14 mouse cellular contexts compared by ENCODE assay signal in the genomic region with DNA sequence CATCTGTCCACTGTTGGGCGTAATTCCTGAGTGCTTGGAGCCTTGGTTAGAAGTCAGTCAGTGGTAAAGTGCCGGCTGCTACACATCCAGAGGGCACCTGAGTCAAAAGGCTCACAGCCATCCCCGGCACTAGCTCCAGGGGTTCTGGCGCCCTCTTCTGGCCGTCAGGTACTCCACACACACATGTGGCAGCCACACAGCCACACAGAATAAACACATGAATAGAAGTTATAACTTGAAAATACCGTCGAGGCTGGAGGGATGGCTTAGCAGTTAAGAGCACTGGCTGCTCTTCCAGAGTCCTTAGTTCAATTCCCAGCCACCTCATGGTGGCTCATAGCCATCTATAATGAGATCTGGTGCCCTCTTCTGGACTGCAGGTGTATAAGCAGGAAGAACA. TPM values are rescaled to one million over a fixed set of nuclear protein-coding genes. Genes with fewer than 3 reads are reported as not detected.
DNase-seq lines count a peak whose midpoint lies in the region; ATAC-seq and TF ChIP-seq lines count a peak whose summit lies in the region.
"Had no signal": no experiment of that assay in that cellular context is flagged by ENCODE, and none has a peak within 500 bp of the region (broad histone marks: within the 10 kb centered on the region; RNA-seq: fewer than 3 reads in every experiment).

No protein-coding gene starts in this region.

- no peaks in the 10 kb centered on the region for H3K9me3 ChIP-seq in forebrain, postnatal 0 days (ENCODE audit: low read length)
- H3K9me3 ChIP-seq in forebrain, embryonic 10.5 days: peaks cover 9% of the 10 kb centered on the region
- 0 out of 2 replicates have a peak, but pooled peaks cover 6% of the 10 kb centered on the region for H3K9me3 ChIP-seq in lung, embryonic 14.5 days (ENCODE audit: low read depth, low read length)
- H3K9me3 ChIP-seq: neural tube, embryonic 15.5 days had no signal

- intact Hi-C loops in left cerebral cortex, postnatal 4 days (cut with DNase I): no loop called here

- H3K27ac ChIP-seq in forebrain, postnatal 0 days (ENCODE audit: low read depth, low read length): no peak overlapping the region
- H3K27ac ChIP-seq in forebrain, embryonic 10.5 days: no peak overlapping the region
- no peak overlapping the region for H3K27ac ChIP-seq in lung, embryonic 14.5 days (ENCODE audit: low read depth)
- H3K27ac ChIP-seq: midbrain, embryonic 13.5 days; neural tube, embryonic 15.5 days had no signal

- no peak overlapping the region for H3K4me2 ChIP-seq in forebrain, postnatal 0 days (ENCODE audit: low read depth)
- no peak overlapping the region for H3K4me2 ChIP-seq in lung, embryonic 14.5 days
- H3K4me2 ChIP-seq: midbrain, embryonic 13.5 days; neural tube, embryonic 15.5 days had no signal

- CTCF ChIA-PET in Patski (lab: Charles Lee): interaction anchor here (0.9 to 2.2 kb wide), 6 partner anchors 9 to 59 kb away, joined by 5 to 8 read pairs (median 6); no protein-coding TSS in a partner anchor

- 53% methylated on average over 7 of the region's 7 CpGs for WGBS in forebrain, postnatal 0 days
- WGBS in forebrain, embryonic 10.5 days: 52% methylated on average over 7 of the region's 7 CpGs
- 49% methylated on average over 7 of the region's 7 CpGs for WGBS in lung, embryonic 14.5 days

- POLR2A ChIA-PET in Patski (lab: Charles Lee): no interaction called here

- H3K27me3 ChIP-seq in forebrain, postnatal 0 days (ENCODE audit: insufficient read depth, low read length): no peaks in the 10 kb centered on the region
- no peaks in the 10 kb centered on the region for H3K27me3 ChIP-seq in forebrain, embryonic 10.5 days (ENCODE audit: poor library complexity, severe bottlenecking)
- H3K27me3 ChIP-seq in lung, embryonic 14.5 days (ENCODE audit: insufficient read depth, low read length): no peaks in the 10 kb centered on the region
- H3K27me3 ChIP-seq in Patski: no peaks in the 10 kb centered on the region
- H3K27me3 ChIP-seq: midbrain, embryonic 13.5 days; neural tube, embryonic 15.5 days had no signal

- H3K4me1 ChIP-seq in forebrain, postnatal 0 days (ENCODE audit: insufficient read depth): no peaks in the 10 kb centered on the region
- H3K4me1 ChIP-seq in forebrain, embryonic 10.5 days: no peaks in the 10 kb centered on the region
- H3K4me1 ChIP-seq in lung, embryonic 14.5 days (ENCODE audit: insufficient read depth): peaks cover 11% of the 10 kb centered on the region; the same call in 1 of the 2 replicates
- H3K4me1 ChIP-seq: midbrain, embryonic 13.5 days; neural tube, embryonic 15.5 days had no signal

- no peak overlapping the region for H3K4me3 ChIP-seq in forebrain, postnatal 0 days (ENCODE audit: low read depth, low read length)
- H3K4me3 ChIP-seq in forebrain, embryonic 10.5 days: no peak overlapping the region
- no peak overlapping the region for H3K4me3 ChIP-seq in lung, embryonic 14.5 days (ENCODE audit: low read depth, low read length)
- H3K4me3 ChIP-seq: midbrain, embryonic 13.5 days; neural tube, embryonic 15.5 days had no signal

- peak; percentile 32 for TF ChIP-seq CTCF in forebrain, postnatal 0 days (IDR thresholded peaks at IDR 0.05; ENCODE audit: low read depth)
- TF ChIP-seq CTCF in lung, embryonic 14.5 days (IDR thresholded peaks at IDR 0.05; ENCODE audit: low read depth): peak; percentile 46; the same call in 1 of the 2 replicates
- peak; percentile 69 for TF ChIP-seq CTCF in Patski (IDR thresholded peaks at IDR 0.05)

- no peak overlapping the region for H3K9ac ChIP-seq in forebrain, postnatal 0 days
- H3K9ac ChIP-seq in lung, embryonic 14.5 days: no peak overlapping the region
- H3K9ac ChIP-seq: midbrain, embryonic 13.5 days; neural tube, embryonic 15.5 days had no signal

- no peak for DNase-seq in forebrain, postnatal 0 days
- DNase-seq in forebrain, embryonic 10.5 days (ENCODE audit: extremely low spot score, low spot score): no peak
- DNase-seq in lung, embryonic 14.5 days: no peak
- DNase-seq in lung, postnatal 25 days (ENCODE audit: low spot score): no peak
- DNase-seq in Patski (ENCODE audit: low read depth, low spot score): no peak
- no peak for DNase-seq in ovary, adult 18-20 months (ENCODE audit: low spot score)
- DNase-seq in left cerebral cortex, postnatal 4 days: no peak
- DNase-seq: kidney, adult 11 months; lung, adult 18-20 months; right cerebral cortex, postnatal 25 days had no signal

- H3K36me3 ChIP-seq in forebrain, postnatal 0 days (ENCODE audit: insufficient read depth): no peaks in the 10 kb centered on the region
- no peaks in the 10 kb centered on the region for H3K36me3 ChIP-seq in forebrain, embryonic 10.5 days (replicated peaks)
- no peaks in the 10 kb centered on the region for H3K36me3 ChIP-seq in lung, embryonic 14.5 days (ENCODE audit: insufficient read depth)
- H3K36me3 ChIP-seq: midbrain, embryonic 13.5 days; neural tube, embryonic 15.5 days had no signal

- in situ Hi-C loops in Patski (cut with MboI; ENCODE audit: low pct_unique_long_range_greater_than_20kb): loop anchor here (5.0 kb wide), 1 partner anchor 296 kb away; no protein-coding TSS in a partner anchor

- ATAC-seq in forebrain, postnatal 0 days: no peak
- ATAC-seq in lung, embryonic 14.5 days (ENCODE audit: insufficient read depth): no peak
- ATAC-seq in Patski: no peak
- peak; percentile 66 for ATAC-seq in megakaryocyte progenitor cell, adult 5-6 weeks (replicated peaks; ENCODE audit: poor library complexity)
- ATAC-seq: activated CD4-positive, CD25-positive, alpha-beta regulatory T cell, adult 4 months; midbrain, embryonic 13.5 days had no signal

RNA-seq across cellular contexts. Expression of a gene that starts 20.2 kb away (rescaled TPM):
- total RNA-seq in forebrain, postnatal 0 days (2014; rRNA removed): 46.1 and 64.5 TPM in 2 replicates
- polyA plus RNA-seq in forebrain, postnatal 0 days (2015; fragmentation: Nextera tagmentation; extraction: Ambion mirVana): 16.2 and 21.4 TPM in 2 replicates
- 34.2 and 36.5 TPM in 2 replicates for polyA plus RNA-seq in forebrain, embryonic 10.5 days (2016; fragmentation: Nextera tagmentation; extraction: Ambion mirVana)
- polyA plus RNA-seq in lung, embryonic 14.5 days (2014; fragmentation: Nextera tagmentation; extraction: Ambion mirVana): 32.6 and 34.6 TPM in 2 replicates
- polyA plus RNA-seq in Patski (2021): 45.8 TPM
- total RNA-seq in megakaryocyte progenitor cell, adult 5-6 weeks (2015): 20.0 and 21.7 TPM in 2 replicates
- total RNA-seq in megakaryocyte progenitor cell, adult 5-6 weeks (2017): 30.2 and 32.8 TPM in 2 replicates
- 10 to 100 TPM; 53.3 to 58.4 TPM for total RNA-seq in left cerebral cortex, postnatal 4 days (2021)
